Mouse (Mus musculus) retina, embryonic 14.5 days (tissue): Measurements from ENCODE around the gene Elmod2.

Experiments used
- DNase-seq: peaks from one replicate; pipeline ENCODE4 v3.0.0-alpha.2; 2015; ENCODE audit warnings: low spot score

Gene Elmod2

DNA sequence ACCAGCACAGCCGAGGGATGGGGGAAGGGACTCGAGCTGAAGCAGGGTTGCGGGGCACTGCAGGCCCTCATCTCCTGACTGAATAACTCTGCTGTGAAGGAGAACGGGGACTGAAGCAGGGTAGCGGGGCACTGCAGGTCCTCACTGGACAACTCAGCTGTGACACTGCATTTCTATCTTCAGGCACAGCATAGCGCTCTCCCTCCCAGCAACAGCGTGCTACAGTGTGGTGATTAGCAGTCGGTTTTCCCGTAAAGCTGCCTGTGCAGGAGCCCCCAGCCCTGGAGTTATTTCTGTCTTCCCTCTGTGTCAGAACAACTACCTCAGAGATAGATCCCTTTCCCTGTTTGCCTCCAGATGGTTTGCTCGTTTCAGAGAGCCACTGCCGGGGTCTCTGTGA is 57.8 kb downstream of the Elmod2 start:
- DNase-seq: no peak

DNA sequence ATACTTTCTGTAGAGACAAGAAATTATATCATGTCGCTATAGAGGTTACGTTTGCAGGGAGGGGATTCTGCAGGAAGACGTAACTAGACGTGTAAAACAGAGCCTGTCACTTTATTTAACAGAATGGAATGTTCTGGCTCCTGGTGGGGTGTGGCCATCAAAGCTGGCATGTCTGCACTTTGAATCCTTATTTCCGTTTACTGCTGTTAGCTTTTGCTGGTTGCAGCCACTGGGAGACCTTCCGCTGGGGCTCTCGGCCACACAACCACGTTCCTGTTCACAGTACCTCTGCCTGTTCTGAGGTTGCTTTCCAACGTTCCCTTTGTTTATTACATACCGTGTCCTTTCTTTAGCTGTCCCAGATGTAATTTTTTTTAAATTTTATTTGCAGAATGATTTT is 59.8 kb downstream of the Elmod2 start:
- DNase-seq: no peak

DNA sequence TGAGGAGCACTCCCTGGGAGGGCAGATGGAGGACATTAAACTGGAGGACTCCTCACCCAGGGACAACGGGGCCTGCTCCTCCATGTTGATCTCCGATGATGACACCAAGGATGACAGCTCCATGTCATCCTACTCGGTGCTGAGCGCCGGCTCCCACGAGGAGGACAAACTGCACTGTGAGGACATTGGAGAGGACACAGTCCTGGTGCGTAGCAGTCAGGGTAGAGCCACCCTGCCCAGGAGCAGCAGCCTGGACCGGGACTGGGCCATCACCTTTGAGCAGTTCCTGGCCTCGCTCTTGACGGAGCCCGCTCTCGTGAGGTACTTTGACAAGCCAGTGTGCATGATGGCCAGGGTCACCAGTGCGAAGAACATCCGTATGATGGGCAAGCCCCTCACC is 61.1 kb downstream of the Elmod2 start:
- no peak for DNase-seq
